Mouse (Mus musculus) liver (tissue): ENCODE data around the gene Nmur1.

Experiments used
- DNase-seq: peaks from one replicate; pipeline ENCODE4 v3.0.0-alpha.2; 2020; ENCODE audit warnings: mixed read lengths

Nmur1 gene

GRCm38 (mm10) chr1:86426128-86426527 is at the start of gene Nmur1, which contains the start of gene Tex44:
Gene Nmur1 (minus strand): TSS chr1:86426228.
Gene Tex44 (plus strand): TSS chr1:86426329.
- no peak for DNase-seq

DNA sequence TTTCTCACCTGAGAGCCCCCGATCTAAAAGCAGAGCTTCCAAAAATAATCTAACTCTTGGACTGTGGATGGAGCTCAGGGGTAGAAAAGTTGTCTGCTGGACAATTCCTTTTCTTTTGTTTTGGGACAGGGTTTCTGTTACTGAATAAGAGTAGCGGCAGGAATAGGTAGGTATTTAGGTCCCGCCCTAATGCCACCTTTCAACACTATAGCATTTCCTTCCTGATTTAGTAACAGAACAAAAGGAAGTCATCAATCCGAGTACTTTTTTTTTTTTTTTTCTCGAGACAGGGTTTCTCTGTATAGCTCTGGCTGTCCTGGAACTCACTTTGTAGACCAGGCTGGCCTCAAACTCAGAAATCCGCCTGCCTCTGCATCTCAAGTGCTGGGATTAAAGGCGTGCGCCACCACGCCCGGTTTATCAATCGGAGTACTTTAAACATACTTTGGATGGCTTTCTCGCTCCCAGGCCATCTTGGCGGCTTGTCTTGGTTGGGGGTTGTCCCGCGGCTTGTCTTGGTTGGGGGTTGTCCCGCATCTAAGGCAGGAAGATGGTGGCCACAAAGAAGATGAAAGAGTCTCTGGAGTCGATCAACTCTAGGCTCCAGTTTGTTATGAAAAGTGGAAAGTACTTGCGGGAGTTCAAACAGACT is 47.2 kb upstream of the Nmur1 start:
- peak; percentile 16 for DNase-seq

GRCm38 (mm10) chr1:86472197-86472952 is 46.3 kb upstream of the Nmur1 start:
- DNase-seq = peak; percentile 89

GRCm38 (mm10) chr1:86471504-86471961 is 45.5 kb upstream of the Nmur1 start:
- peak; percentile 70 for DNase-seq

DNA sequence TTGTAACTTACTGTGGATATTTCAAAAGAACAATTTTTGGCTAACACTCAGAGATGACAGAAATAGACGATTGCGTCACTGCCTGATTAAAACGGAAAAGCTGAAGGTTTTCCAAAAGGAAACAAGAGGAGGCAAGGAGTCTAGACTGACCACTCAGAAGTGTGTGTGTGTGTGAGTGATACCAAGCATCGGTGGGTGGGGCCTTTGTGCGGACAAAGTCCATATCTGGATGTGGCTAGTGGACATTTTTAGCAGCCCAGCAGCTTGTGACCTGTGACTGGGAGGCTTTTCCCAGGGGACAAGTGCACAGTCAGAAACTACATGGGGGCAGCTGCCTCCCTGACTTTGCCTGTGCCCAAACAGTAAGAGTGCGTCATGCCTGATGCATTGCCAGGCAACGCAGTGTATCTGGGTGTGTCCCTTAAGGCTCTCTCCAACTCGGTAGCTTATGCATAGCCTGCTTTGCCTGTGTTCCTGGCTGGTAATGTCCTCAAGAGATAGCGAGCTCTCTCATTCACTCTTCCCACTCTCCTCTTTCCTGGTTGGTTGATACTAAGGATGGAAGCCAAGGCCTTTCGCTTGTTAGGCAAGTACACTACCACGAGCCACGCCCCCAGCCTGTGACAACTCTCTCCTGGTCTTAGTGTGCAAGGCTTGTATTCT is 44.6 kb upstream of the Nmur1 start:
- DNase-seq = peak; percentile 59

- DNase-seq = no peak
Measured at GRCm38 (mm10) chr1:86469876-86470275, 43.8 kb upstream of the Nmur1 start.

- no peak for DNase-seq
Measured at GRCm38 (mm10) chr1:86467416-86467815, 41.4 kb upstream of the Nmur1 start.

GRCm38 (mm10) chr1:86464875-86465224 is 38.8 kb upstream of the Nmur1 start:
- no peak for DNase-seq

DNA sequence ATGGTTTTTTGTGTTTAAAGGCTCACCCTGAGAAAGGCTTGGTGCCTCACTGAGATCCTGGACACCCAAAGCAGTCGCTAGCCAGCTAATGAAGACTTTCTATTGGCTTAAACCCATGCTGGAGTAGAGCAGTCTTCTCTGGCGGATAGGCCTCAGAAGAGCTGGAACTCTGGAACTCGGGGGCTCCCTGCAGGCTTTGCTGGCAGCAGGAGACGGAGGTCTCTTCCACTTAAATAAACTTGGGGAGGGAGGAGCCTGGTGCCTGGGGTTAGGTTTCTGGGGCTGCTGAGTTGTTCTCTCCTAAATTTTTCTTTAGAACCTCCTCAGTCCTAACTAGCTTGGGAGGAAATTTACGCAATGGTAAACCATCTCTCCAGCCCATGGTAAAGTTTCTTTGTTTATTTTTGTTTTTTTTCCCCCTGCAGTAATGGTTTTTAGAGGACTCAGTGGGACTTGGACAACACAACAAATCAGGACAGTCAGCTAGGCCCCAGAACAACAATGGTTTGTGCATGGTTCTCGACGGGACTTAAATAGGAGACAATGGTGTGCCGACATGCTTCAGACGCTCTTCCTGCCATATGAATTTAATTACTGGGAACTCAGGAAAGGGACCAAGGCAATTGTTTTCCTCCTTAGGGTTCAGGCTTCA is 38.3 kb upstream of the Nmur1 start:
- DNase-seq = no peak

DNA sequence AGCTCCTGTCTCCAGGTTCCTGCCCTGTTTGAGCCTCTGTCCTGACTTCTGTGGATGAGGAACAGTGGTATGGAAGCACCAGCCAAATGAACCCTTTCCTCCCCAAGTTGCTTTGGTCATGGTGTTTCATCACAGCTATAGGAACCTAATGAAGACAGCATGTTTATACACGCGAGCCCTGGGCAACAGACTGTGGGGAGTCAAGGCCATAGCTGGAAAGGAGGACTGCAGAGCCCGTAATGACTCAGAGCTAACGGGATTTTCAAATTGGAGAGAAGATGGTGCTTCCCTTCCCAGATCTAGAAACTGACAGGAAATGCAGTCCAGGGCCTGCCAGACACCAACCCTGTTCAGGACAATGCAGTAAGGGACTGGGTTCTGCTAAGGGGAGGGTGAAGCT is 33.3 kb upstream of the Nmur1 start:
- no peak for DNase-seq

DNA sequence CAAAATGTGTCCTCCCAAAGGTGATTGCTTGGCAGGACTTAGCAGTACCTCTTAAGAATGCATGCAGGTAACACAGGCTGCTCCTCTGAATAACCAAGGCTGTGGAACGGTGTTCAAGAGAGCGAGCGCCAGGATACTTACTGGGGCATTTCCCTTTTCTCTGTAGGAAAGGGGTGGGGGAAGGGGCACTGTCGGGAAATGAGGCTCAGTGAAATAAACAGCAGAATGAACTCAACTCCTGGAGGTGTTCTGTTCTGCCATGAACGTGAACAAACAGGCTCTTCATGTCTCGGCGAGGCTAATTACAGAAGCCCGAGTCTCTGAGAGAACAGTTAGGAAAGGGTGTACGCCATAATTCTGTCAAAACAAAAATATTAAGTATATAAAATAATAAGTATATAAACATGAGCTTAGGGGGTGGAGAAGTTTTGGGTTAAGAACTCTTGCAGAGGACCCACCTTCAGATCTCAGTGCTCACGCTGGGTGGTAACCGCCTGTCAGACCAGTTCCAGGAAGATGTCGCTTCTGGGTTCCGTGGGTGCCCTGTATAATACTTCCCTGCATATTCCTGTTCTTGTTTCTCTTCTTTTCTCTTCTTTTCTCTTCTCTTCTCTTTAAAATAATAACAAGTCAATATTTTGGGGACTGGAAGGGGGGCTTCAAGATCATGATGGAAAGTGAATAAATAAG is 31.0 kb upstream of the Nmur1 start:
- DNase-seq = no peak

DNA sequence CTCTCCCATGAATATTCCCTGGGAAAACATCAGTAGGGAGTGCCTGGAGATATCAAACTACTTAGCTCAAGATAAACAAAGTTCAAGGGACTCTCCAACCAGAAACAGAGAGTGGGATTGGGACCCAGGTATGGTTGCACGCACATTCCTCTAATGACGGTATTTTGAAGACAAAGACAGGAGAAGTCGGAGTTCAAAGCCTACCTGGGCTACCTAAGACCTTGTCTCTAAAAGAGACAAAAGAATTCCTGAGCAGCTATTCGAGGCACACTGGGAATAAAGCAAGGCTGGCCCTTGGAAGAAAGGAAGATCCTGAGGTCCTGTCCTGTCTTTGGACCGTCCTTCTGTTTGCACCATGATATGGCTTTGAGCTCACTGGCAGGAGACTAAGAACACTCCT is 26.7 kb upstream of the Nmur1 start:
- DNase-seq = no peak

GRCm38 (mm10) chr1:86449966-86450365 is 23.9 kb upstream of the Nmur1 start:
- no peak for DNase-seq

GRCm38 (mm10) chr1:86448272-86448671 is 22.2 kb upstream of the Nmur1 start:
- no peak for DNase-seq

- DNase-seq = peak; percentile 34
Measured at GRCm38 (mm10) chr1:86447596-86448171, 21.7 kb upstream of the Nmur1 start.

- DNase-seq = peak; percentile 42
Measured at GRCm38 (mm10) chr1:86443386-86444172, 17.6 kb upstream of the Nmur1 start.

GRCm38 (mm10) chr1:86442832-86443231 is 16.8 kb upstream of the Nmur1 start:
- DNase-seq = no peak

DNA sequence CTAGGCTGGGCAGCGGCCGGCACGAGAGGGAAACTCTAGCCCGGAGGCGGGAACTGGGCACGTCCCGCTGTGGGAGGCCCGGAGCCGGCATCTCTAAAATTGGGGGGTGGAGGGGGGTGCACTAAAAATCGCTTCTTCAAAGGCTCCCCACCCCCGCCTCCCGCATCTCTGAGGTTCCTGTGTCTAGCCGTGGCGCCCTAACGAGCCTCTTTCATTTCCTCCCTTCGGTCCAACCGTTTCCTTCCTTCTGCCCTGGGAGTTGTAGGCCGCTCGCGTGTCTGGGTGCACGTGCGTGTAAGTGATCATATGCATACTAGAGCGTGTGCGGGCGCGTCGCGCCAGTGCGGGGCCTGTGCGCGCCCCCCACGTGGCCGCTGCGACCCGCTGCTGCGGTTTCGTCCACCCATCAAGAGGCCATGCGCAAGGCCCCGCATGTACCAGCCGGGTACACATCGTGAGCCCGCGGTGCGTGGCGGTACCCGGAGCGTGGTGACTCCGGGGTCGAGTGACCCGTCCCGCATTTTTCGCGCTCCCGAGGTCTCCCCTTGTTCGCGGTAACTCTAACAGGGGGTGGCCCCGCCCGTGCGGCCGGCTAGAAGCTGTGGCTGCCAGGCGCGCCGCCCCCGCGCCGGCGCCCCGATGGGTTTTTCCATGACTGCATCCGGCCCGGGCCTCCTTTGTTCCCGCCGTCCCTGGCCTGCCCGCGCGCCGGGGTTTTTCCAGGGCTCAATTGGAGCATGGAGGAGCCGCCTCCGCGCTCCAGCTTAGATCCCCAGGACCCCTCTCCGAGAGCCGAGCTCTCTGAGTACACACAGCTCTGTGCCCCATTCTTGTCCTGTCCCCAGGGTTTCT is 16.2 kb upstream of the Nmur1 start:
- DNase-seq = peak; percentile 81

DNA sequence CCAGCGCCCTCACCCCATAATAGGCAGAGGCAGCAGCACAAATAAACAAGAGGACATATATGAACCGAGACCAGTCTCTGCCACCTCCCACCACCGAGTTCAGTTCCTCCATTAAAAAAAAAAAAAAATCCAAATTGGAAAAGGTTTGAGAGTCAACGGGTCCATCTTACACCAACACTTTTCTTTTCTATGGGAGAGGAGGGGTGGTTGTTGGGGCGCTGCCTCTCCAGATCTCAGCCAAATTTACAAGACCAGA is 15.6 kb upstream of the Nmur1 start:
- DNase-seq = no peak

- DNase-seq = peak; percentile 83
Measured at GRCm38 (mm10) chr1:86440887-86441723, 15.1 kb upstream of the Nmur1 start.
